Mouse (Mus musculus) forebrain, embryonic 12.5 days (tissue): ENCODE measurements around the gene Natd1. TPM values are rescaled to one million over a fixed set of nuclear protein-coding genes. Genes with fewer than 3 reads are reported as not detected.

Experiments used
- ATAC-seq: fragments of 200-750 bp; cut with Nextera tagmentation; 2 replicates; pipeline ENCODE4 v1.8.0; 2017; ENCODE audit warnings: moderate TSS enrichment; ENCODE audit not compliant: low FRiP score
- H3K27ac ChIP-seq: fragments of 300-500 bp; sonication (generic); 2 replicates; pipeline ENCODE4 v1.5.1; 2016; ENCODE audit warnings: mild to moderate bottlenecking
- H3K27me3 ChIP-seq: fragments of 300-500 bp; sonication (generic); 2 replicates; pipeline ENCODE4 v1.6.1; 2016; ENCODE audit warnings: mild to moderate bottlenecking
- H3K36me3 ChIP-seq: fragments of 300-500 bp; sonication (generic); replicated peaks from 2 replicates; pipeline ENCODE4 v1.6.1; 2016; ENCODE audit warnings: mild to moderate bottlenecking
- H3K4me1 ChIP-seq: fragments of 300-500 bp; sonication (generic); 2 replicates; pipeline ENCODE4 v1.6.1; 2016
- H3K4me2 ChIP-seq: fragments of 300-500 bp; sonication (generic); 2 replicates; pipeline ENCODE4 v1.6.1; 2016; ENCODE audit warnings: mild to moderate bottlenecking, moderate library complexity
- H3K4me3 ChIP-seq: fragments of 300-500 bp; sonication (generic); replicated peaks from 2 replicates; pipeline ENCODE4 v1.5.1; 2016; ENCODE audit warnings: mild to moderate bottlenecking
- H3K9ac ChIP-seq: fragments of 300-500 bp; sonication (generic); 2 replicates; pipeline ENCODE4 v1.6.1; 2016; ENCODE audit warnings: mild to moderate bottlenecking
- H3K9me3 ChIP-seq: fragments of 300-500 bp; sonication (generic); 2 replicates; pipeline ENCODE4 v1.6.1; 2016
- WGBS: fragments of 180-500 bp; shearing (Covaris S2); methylation state at CpG from one replicate; pipeline ENCODE4 v1.1.7; 2016; 5-methylcytosine and 5-hydroxymethylcytosine counted together
- polyA plus RNA-seq: library from polyadenylated mRNA; unstranded; fragments of >200 nt; fragmentation: Nextera tagmentation; extraction: Ambion mirVana; gene quantifications from 2 replicates; pipeline ENCODE4 v1.2.1, GENCODE M21; 2016

Gene Natd1
- polyA plus RNA-seq, 1 experiment from 2014 or later: 24.1 TPM

DNA sequence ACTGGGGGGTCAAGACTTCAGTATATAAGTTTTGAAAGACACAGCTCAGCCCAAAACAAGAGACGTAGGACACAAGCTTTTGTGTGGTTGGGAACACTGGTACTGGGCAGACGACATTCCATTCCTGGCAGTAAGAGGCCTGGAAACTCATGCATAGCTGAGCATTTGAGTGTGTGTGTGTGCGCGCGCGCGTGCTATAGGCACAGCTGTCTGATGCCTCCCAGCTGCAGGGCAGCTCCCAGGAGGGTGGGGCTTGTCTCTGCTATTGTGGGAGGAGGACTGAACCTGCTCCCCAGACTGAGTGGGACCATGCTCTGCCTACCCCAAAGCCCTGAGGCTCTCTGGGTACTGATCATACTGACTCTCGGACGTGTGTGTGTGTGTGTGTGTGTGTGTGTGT is 26.8 kb upstream of the Natd1 start:
- ATAC-seq: no peak
- no peaks in the 10 kb centered on the region for H3K9me3 ChIP-seq
- H3K4me1 ChIP-seq: peaks cover 13% of the 10 kb centered on the region
- WGBS: 61% methylated on average over 9 of the region's 9 CpGs
- no peak overlapping the region for H3K27ac ChIP-seq
- no peak overlapping the region for H3K9ac ChIP-seq
- no peaks in the 10 kb centered on the region for H3K27me3 ChIP-seq
- H3K36me3 ChIP-seq: peaks cover 37% of the 10 kb centered on the region
- no peak overlapping the region for H3K4me3 ChIP-seq
- no peak overlapping the region for H3K4me2 ChIP-seq

DNA sequence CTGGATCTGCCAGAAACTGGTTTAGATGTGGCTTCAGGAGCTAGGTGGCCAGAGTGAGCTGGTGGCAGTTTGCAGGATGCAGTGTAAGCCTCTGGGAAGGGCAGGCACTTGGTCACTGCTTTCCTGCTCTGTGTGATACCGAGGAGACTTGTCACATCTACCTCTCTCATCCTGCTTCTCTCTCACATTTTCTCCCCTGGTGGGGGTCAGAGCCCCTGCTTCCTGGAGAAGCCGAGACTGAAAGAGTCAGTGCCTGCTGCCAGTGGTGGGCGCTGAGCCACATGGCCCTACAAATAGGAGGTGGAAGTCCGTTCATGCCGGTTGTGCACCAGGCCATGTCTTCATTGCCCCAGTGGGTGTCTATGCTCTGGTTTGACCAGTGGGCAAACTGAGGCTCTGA is 26.0 kb upstream of the Natd1 start:
- Histone ChIP-seq H3K4me3 (no peak overlapping the region), H3K36me3 (peaks cover 29% of the 10 kb centered on the region), H3K9me3 (no peaks in the 10 kb centered on the region), H3K4me2 (no peak overlapping the region), H3K27me3 (no peaks in the 10 kb centered on the region), H3K27ac (no peak overlapping the region), H3K4me1 (peaks cover 13% of the 10 kb centered on the region), H3K9ac (no peak overlapping the region)
- 87% methylated on average over 5 of the region's 5 CpGs for WGBS
- ATAC-seq: no peak

DNA sequence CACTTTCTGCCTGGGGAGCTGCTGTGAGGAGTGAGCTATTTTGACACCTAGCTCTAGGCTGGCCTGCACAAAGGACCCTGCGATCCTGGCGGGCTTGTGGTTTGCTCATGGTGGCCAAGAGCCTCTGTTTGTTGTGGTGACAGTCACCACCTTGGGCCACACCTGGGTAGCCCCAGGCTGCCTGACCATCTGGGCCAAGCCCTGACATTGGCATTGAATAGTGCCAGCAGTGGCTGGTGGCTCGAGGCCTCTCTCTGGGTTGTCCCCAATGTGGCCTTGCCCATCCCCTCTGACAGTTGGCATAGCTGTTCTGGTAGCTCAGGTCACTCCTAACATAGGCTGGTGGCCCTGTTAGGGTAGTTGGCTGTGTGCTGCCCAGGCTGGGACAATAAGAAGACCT is 24.9 kb upstream of the Natd1 start:
- Histone ChIP-seq H3K9me3 (no peaks in the 10 kb centered on the region), H3K4me1 (peaks cover 13% of the 10 kb centered on the region), H3K36me3 (peaks cover 22% of the 10 kb centered on the region), H3K27me3 (no peaks in the 10 kb centered on the region), H3K27ac (no peak overlapping the region), H3K4me2 (no peak overlapping the region), H3K9ac (no peak overlapping the region), H3K4me3 (no peak overlapping the region)
- WGBS: 94% methylated on average over 3 of the region's 3 CpGs
- no peak for ATAC-seq

DNA sequence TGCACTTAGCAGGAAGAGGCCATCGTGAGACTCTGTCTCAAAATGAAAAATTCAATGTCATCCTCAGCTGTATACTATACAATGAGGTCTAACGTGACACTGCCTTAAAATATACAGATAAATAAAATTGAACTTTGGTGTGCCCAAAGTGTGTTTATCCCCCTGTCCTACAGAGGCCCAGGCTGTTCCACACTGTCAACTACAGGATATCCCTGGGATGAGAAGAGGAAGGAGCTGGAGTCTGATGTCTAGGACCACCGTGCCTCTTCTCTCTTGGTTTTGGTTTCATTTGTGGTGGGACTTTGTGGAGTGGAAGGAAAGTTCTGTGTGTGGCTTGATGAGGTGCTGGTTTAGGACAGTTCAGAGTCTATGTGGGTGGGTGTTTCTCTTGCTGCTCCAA is 23.1 kb upstream of the Natd1 start:
- WGBS: 90% methylated on average over 3 of the region's 3 CpGs
- Histone ChIP-seq H3K4me3 (no peak overlapping the region), H3K36me3 (peaks cover 5% of the 10 kb centered on the region), H3K9me3 (no peaks in the 10 kb centered on the region), H3K4me2 (no peak overlapping the region), H3K27me3 (no peaks in the 10 kb centered on the region), H3K27ac (no peak overlapping the region), H3K4me1 (peaks cover 29% of the 10 kb centered on the region), H3K9ac (no peak overlapping the region)
- no peak for ATAC-seq

DNA sequence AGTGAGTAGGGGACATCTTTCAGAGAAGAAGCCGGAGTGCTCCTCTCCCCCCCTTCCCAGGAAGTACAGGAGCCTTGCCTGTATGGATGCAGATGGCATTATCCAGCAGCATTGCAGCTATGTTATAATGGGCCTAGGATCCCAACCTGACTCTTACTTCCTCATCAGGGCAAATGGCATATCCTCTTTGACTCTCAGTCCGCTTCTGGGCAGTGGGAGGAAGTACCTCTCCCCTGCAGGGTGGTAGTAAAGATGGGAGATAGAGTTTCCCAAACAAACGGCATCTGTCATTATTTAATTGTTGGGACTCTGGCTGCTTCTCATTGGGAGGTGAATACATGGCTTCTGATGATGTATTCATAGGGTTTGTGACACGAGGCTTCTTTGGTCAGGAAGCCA is 21.4 kb upstream of the Natd1 start:
- Histone ChIP-seq H3K27me3 (peaks cover 3% of the 10 kb centered on the region; the same call in 1 of the 2 replicates), H3K36me3 (no peaks in the 10 kb centered on the region; the same call in 1 of the 2 replicates), H3K4me1 (peaks cover 30% of the 10 kb centered on the region), H3K9ac (no peak overlapping the region), H3K9me3 (no peaks in the 10 kb centered on the region), H3K4me3 (no peak overlapping the region), H3K4me2 (no peak overlapping the region), H3K27ac (no peak overlapping the region)
- 89% methylated on average over 4 of the region's 4 CpGs for WGBS
- ATAC-seq: no peak

DNA sequence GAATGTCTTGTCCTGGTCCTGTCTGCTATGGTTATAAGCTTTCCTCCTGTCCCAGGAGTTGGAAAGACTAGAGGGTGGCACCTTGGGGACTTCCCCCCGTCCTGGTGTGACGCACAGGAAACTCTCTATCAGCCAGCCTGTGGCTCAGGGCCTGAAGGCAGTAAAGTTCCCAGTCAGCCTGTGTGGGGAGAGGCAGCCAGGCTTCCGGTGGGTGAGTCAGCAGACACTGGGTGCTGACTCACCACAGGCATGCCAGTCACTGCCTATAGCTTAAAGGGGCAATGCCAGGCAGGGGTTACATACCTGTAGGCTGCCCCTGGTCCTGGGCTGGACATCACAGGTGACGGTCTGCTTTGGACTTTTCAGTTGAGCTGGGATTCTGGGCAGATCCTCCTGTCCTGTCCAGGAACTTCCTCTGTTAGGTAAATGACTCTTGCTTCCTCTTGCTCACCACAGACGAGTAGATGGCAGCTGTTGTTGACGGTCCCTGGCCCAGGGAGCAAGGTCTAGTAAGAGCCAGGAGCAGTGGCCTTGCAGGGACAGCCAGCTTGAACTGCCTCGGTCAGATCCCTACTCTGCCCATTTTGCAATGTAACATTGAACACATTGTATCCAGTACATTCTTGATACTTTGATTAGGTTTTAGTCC is 20.9 kb upstream of the Natd1 start:
- Histone ChIP-seq H3K27ac (no peak overlapping the region), H3K27me3 (peaks cover 9% of the 10 kb centered on the region), H3K9ac (no peak overlapping the region), H3K4me2 (no peak overlapping the region), H3K9me3 (no peaks in the 10 kb centered on the region), H3K36me3 (no peaks in the 10 kb centered on the region; the same call in 1 of the 2 replicates), H3K4me1 (peaks cover 32% of the 10 kb centered on the region), H3K4me3 (no peak overlapping the region)
- ATAC-seq: no peak
- WGBS: 91% methylated on average over 7 of the region's 7 CpGs

DNA sequence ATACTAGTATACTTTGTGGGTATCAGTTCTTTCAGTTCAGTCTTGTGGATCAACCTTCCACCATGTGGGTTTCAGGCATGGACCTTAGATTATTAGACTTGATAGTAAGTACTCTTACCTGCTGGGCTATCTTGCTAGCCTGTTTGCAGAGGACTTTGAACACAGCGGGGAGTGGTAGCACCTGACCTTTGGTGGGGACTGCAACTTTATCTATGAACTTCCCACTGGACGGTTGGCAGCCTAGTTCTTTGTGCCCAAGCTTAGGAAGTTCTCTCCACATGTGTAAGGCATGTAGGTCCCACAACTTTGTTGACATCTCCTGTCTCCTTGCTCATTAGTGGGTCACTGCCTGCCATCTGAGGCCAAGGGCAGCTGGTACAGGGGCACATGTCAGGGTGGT is 20.2 kb upstream of the Natd1 start:
- peaks cover 14% of the 10 kb centered on the region for H3K27me3 ChIP-seq
- no peak overlapping the region for H3K4me3 ChIP-seq
- H3K27ac ChIP-seq: no peak overlapping the region
- ATAC-seq: no peak
- no peak overlapping the region for H3K9ac ChIP-seq
- 82% methylated on average over 2 of the region's 2 CpGs for WGBS
- H3K36me3 ChIP-seq: no peaks in the 10 kb centered on the region; the same call in 1 of the 2 replicates
- H3K9me3 ChIP-seq: no peaks in the 10 kb centered on the region
- no peak overlapping the region for H3K4me2 ChIP-seq
- peaks cover 32% of the 10 kb centered on the region for H3K4me1 ChIP-seq

DNA sequence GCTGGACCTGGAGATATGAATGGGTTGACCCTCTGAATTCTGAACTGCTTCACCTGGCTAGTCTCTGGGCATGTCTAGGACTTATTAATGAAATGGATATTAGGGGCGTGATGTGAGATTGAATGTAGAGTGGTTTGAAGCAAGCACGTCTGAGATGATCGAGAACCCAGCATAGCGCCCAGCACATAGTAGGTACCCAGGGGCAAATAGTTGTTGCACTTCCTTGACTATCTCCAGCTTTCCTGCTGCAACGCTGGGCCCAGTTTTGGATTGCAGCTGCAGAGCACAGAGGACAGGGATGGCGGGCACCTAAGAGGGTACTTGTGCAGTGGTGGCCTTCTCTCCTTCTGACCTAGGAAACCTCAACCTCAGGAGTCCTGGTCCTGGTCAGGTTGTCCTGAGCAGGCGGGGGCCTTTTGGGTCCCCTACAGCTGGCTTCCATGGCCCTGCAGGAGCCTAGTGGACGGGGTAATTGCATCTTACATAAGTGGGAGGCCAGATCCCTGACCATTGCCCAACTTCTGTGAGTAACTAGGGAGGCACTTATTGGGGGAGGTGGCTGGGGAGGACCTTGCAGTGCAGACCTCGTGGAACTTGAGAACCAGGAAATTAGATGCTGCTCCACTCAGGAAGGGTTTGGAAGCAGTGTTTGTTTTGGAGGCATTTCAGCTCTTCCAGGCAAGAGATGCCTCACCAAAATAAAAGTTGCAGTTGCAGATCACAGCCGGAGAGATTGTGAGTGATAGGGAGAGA is 18.8 kb upstream of the Natd1 start:
- Histone ChIP-seq H3K4me3 (0 out of 2 replicates have a peak overlapping the region, but pooled peaks have one; percentile 4), H3K27me3 (peaks cover 19% of the 10 kb centered on the region), H3K4me2 (peak overlapping the region; percentile 88), H3K27ac (no peak overlapping the region), H3K9ac (peak overlapping the region; percentile 83), H3K4me1 (peaks cover 32% of the 10 kb centered on the region), H3K36me3 (no peaks in the 10 kb centered on the region; the same call in 1 of the 2 replicates), H3K9me3 (no peaks in the 10 kb centered on the region)
- no peak for ATAC-seq
- WGBS: 85% methylated on average over 10 of the region's 10 CpGs

DNA sequence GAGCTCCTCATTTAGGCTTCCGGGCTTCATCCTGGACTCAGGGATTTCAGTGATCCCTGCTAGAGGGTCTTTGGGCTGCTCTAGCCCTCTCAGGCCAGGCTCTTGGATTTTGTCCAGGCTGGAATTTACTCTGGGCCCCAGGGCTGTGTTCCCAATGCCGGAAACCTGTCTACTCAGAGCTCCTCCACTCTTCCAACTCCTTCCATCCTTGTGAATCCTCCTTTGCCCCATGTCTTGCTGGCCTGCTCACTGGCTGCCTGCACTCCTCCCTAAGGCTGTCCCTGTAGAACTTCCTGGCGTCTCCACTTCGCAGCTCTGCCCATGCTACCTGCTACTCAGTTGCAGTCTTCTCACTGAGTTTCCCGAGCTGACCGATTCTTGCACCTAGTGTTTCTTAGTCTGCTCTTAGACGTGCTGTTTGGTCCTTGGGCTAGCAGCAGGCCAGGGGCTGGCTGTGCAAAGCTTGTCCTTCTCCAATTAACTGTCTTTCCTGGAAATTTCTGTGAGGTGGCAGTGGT is 18.0 kb upstream of the Natd1 start:
- no peak overlapping the region for H3K27ac ChIP-seq
- WGBS: 9% methylated on average over 7 of the region's 7 CpGs
- peaks cover 19% of the 10 kb centered on the region for H3K27me3 ChIP-seq
- no peaks in the 10 kb centered on the region; the same call in 1 of the 2 replicates for H3K36me3 ChIP-seq
- H3K4me3 ChIP-seq: peak overlapping the region; percentile 70
- peaks cover 34% of the 10 kb centered on the region for H3K4me1 ChIP-seq
- ATAC-seq: no peak
- H3K9ac ChIP-seq: peak overlapping the region; percentile 83
- peak overlapping the region; percentile 88 for H3K4me2 ChIP-seq
- no peaks in the 10 kb centered on the region for H3K9me3 ChIP-seq

DNA sequence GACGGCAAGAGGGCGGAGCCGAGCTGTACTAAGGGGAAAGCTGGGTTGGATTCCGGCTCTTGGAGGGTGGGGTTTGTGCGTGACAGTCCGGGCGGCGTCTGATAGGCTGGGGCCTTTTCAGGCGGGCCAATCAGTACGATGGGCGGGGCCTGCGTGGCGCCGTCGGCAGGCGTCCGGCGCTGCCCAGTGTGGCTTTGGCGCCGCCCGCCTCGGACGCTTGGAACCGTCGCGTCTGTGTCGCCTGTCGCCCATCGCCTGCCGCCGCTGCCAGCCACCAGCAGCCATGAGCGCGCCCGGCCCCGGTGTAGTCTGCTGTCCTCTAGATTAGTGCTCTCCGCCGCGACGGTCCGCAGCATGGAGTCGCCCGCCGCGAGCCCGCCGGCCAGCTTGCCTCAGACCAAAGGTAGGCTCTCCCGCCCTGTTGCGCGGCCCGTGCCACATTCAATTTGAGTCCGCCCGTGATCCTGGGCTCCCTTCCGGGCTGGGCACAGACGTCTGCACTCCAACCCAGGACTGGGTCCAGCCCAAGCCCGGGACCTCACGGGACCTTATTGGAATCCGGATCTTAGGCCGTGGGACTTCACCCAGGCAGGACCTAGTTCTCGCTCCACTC is 17.4 kb upstream of the Natd1 start, which contains the start of gene Map2k3:
Gene Map2k3 (plus strand): TSS at position 165 of the 613 bp plus-strand sequence.
- H3K9ac ChIP-seq: peak within 1 kb of the TSS; percentile 83
- peaks cover 19% of the 10 kb centered on the region for H3K27me3 ChIP-seq
- peak within 1 kb of the TSS; percentile 88 for H3K4me2 ChIP-seq
- peak within 1 kb of the TSS; percentile 70 for H3K4me3 ChIP-seq
- peak; percentile 97 for ATAC-seq
- no peaks in the 10 kb centered on the region; the same call in 1 of the 2 replicates for H3K36me3 ChIP-seq
- under 1% methylated on average over 53 of the region's 59 CpGs for WGBS
- no peaks in the 10 kb centered on the region for H3K9me3 ChIP-seq
- H3K27ac ChIP-seq: peak within 1 kb of the TSS; percentile 8; the same call in 1 of the 2 replicates
- peaks cover 37% of the 10 kb centered on the region for H3K4me1 ChIP-seq

DNA sequence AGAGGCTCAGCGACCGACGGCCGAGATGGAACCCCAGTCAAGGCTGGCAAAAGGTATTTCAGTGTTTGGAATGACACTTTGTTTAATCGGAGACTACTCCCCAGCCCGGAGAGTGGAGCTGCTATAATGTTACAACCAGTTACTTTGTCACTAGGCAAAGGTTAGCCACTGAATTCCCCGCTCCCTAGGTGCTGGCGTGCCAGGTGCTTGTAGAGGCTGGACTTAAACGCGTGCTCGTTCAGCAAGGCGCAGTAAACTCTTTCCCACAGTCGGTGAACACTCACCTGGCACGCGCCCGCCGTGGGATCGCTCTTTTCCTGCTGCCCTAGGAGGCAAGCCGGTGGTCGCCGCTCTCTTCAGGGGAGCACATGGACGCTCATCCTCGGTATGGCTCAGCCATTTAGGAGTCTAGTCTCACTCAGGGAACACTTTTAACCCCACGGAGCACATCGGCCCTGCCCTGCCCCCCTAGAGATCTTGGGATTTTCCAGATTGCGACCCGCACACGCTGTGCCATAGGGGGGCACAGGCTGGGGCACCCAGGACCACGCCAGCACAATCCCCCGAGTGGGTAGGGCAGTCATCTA is 16.8 kb upstream of the Natd1 start:
- peaks cover 38% of the 10 kb centered on the region for H3K4me1 ChIP-seq
- peak overlapping the region; percentile 70 for H3K4me3 ChIP-seq
- ATAC-seq: no peak
- peak overlapping the region; percentile 57 for H3K9ac ChIP-seq
- WGBS: 2% methylated on average over 30 of the region's 30 CpGs
- H3K27ac ChIP-seq: no peak overlapping the region
- H3K9me3 ChIP-seq: no peaks in the 10 kb centered on the region
- H3K27me3 ChIP-seq: peaks cover 19% of the 10 kb centered on the region
- peak overlapping the region; percentile 88 for H3K4me2 ChIP-seq
- H3K36me3 ChIP-seq: no peaks in the 10 kb centered on the region; the same call in 1 of the 2 replicates
